Mouse (Mus musculus) WW6 (cell line): ENCODE measurements at regions not wholly inside any gene's neighbourhood (a gene's known extent, or its start where the extent isn't known, plus 50 kb on each side); places are given as distances from the start of the nearest gene placed in this dataset.

Experiments used
- DNase-seq: peaks from one replicate; pipeline ENCODE4 v3.0.0-alpha.2; 2013; ENCODE audit warnings: low read depth, low spot score

- DNase-seq: no peak
Observed at GRCm38 (mm10) chr3:39234921-39235320, 348.2 kb downstream of the Fat4 start.

- DNase-seq: no peak
Observed at GRCm38 (mm10) chr3:39248712-39249111, 362.0 kb downstream of the Fat4 start.

- no peak for DNase-seq
Observed at GRCm38 (mm10) chr3:39249224-39249892, 362.6 kb downstream of the Fat4 start.

- DNase-seq: no peak
Observed at GRCm38 (mm10) chr3:39253076-39253475, 366.3 kb downstream of the Fat4 start.

GRCm38 (mm10) chr3:39264671-39265430 is 378.1 kb downstream of the Fat4 start:
- DNase-seq: no peak

GRCm38 (mm10) chr3:39265606-39266005 is 378.9 kb downstream of the Fat4 start:
- DNase-seq: no peak

- DNase-seq: no peak
Observed at GRCm38 (mm10) chr3:39269388-39269787, 382.6 kb downstream of the Fat4 start.

- DNase-seq: no peak
Observed at GRCm38 (mm10) chr3:39272616-39273015, 385.9 kb downstream of the Fat4 start.

GRCm38 (mm10) chr3:39276897-39277296 is 390.2 kb downstream of the Fat4 start:
- DNase-seq: no peak

- no peak for DNase-seq
Observed at GRCm38 (mm10) chr3:39277310-39277709, 390.6 kb downstream of the Fat4 start.

GRCm38 (mm10) chr3:39295255-39295654 is 408.5 kb downstream of the Fat4 start:
- no peak for DNase-seq

- DNase-seq: no peak
Observed at GRCm38 (mm10) chr3:39296257-39296656, 409.5 kb downstream of the Fat4 start.

GRCm38 (mm10) chr3:39309487-39309886 is 422.7 kb downstream of the Fat4 start:
- no peak for DNase-seq

GRCm38 (mm10) chr3:39313563-39313962 is 426.8 kb downstream of the Fat4 start:
- no peak for DNase-seq

GRCm38 (mm10) chr3:39320851-39321250 is 434.1 kb downstream of the Fat4 start:
- DNase-seq: no peak

- DNase-seq: no peak
Observed at GRCm38 (mm10) chr3:39322225-39322624, 435.5 kb downstream of the Fat4 start.

GRCm38 (mm10) chr3:39335612-39336230 is 449.0 kb downstream of the Fat4 start:
- DNase-seq: no peak

GRCm38 (mm10) chr3:39341161-39341687 is 454.5 kb downstream of the Fat4 start:
- DNase-seq: no peak

- no peak for DNase-seq
Observed at GRCm38 (mm10) chr3:39344078-39344477, 457.3 kb downstream of the Fat4 start.

- no peak for DNase-seq
Observed at GRCm38 (mm10) chr3:39347578-39347977, 460.8 kb downstream of the Fat4 start.

GRCm38 (mm10) chr3:39357012-39357411 is 470.3 kb downstream of the Fat4 start:
- no peak for DNase-seq

- DNase-seq: no peak
Observed at GRCm38 (mm10) chr3:39360278-39360677, 473.5 kb downstream of the Fat4 start.
